Comparison of ENCODE assay signal across 37 mouse cellular contexts in the genomic region with DNA sequence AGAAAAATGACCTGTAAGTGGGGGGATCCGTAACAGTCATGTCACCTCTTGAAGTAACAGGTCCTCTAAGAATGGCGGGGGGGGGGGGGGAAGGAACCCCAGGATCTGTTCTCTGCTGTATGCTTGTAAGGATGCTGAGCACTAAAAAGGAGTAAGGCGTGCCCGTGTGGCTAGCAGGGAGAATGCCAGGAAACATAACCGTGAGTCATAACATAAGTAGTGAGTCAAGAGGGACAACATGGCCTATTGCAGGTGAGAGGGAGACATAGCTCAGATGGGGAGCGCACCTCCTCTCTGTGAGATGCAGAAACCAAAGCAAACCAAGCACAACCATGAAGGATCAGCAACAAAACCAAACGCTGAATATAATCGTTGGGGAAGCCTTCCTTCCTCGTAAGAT. TPM values are rescaled to one million over a fixed set of nuclear protein-coding genes. Genes with fewer than 3 reads are reported as not detected.
"Had no signal": no experiment of that assay in that cellular context is flagged by ENCODE, and none has a peak within 500 bp of the region (broad histone marks: within the 10 kb centered on the region; RNA-seq: fewer than 3 reads in every experiment).

No protein-coding gene starts in this region.

- DNase-seq: left cerebral cortex, postnatal 4 days; liver; liver, embryonic 13.5 days; liver, postnatal 0 days; lung, adult 18-20 months; lung, adult 2 months; lung, embryonic 14.5 days; lung, postnatal 10 days; lung, postnatal 14 days; lung, postnatal 36 days; lung, postnatal 4 days; midbrain, embryonic 14.5 days had no signal

- H3K36me3 ChIP-seq: limb, embryonic 10.5 days; limb, embryonic 12.5 days; limb, embryonic 13.5 days; limb, embryonic 15.5 days; liver, embryonic 12.5 days; liver, embryonic 13.5 days; liver, embryonic 15.5 days; lung, embryonic 15.5 days; midbrain, embryonic 10.5 days; midbrain, embryonic 12.5 days; midbrain, embryonic 13.5 days; midbrain, embryonic 15.5 days; neural tube, embryonic 12.5 days had no signal

- H3K27me3 ChIP-seq: limb, embryonic 12.5 days; limb, embryonic 13.5 days; limb, embryonic 15.5 days; liver, embryonic 12.5 days; liver, embryonic 13.5 days; liver, embryonic 15.5 days; lung, embryonic 15.5 days; megakaryocyte, embryonic 14.5 days; midbrain, embryonic 12.5 days; midbrain, embryonic 13.5 days; midbrain, embryonic 15.5 days; neural tube, embryonic 12.5 days had no signal

- H3K27ac ChIP-seq: limb, embryonic 10.5 days; limb, embryonic 12.5 days; limb, embryonic 13.5 days; limb, embryonic 15.5 days; liver, embryonic 12.5 days; liver, embryonic 13.5 days; liver, embryonic 14.5 days; liver, embryonic 15.5 days; lung, embryonic 15.5 days; macrophage; midbrain, embryonic 10.5 days; midbrain, embryonic 12.5 days; midbrain, embryonic 13.5 days; midbrain, embryonic 15.5 days; neural tube, embryonic 12.5 days had no signal

- ATAC-seq: liver, embryonic 12.5 days; liver, postnatal 0 days; lung, postnatal 0 days; midbrain, embryonic 13.5 days; midbrain, embryonic 15.5 days; midbrain, embryonic 16.5 days had no signal

- H3K9ac ChIP-seq: limb, embryonic 12.5 days; limb, embryonic 13.5 days; limb, embryonic 15.5 days; liver, embryonic 12.5 days; liver, embryonic 13.5 days; liver, embryonic 14.5 days; liver, embryonic 15.5 days; liver, postnatal 0 days; lung, embryonic 14.5 days; lung, embryonic 15.5 days; midbrain, embryonic 12.5 days; midbrain, embryonic 13.5 days; midbrain, embryonic 15.5 days; neural tube, embryonic 12.5 days had no signal

- H3K4me3 ChIP-seq: limb, embryonic 10.5 days; limb, embryonic 12.5 days; limb, embryonic 13.5 days; limb, embryonic 15.5 days; liver, embryonic 12.5 days; liver, embryonic 13.5 days; liver, embryonic 15.5 days; lung, embryonic 15.5 days; megakaryocyte, embryonic 14.5 days; midbrain, embryonic 10.5 days; midbrain, embryonic 12.5 days; midbrain, embryonic 13.5 days; midbrain, embryonic 15.5 days; myocyte; neural tube, embryonic 12.5 days had no signal

- H3K9me3 ChIP-seq: limb, embryonic 10.5 days; limb, embryonic 12.5 days; limb, embryonic 13.5 days; limb, embryonic 15.5 days; liver, embryonic 12.5 days; liver, embryonic 13.5 days; liver, embryonic 15.5 days; lung, embryonic 15.5 days; megakaryocyte, embryonic 14.5 days; midbrain, embryonic 10.5 days; midbrain, embryonic 12.5 days; midbrain, embryonic 13.5 days; midbrain, embryonic 15.5 days; neural tube, embryonic 12.5 days had no signal

- H3K4me2 ChIP-seq: limb, embryonic 12.5 days; limb, embryonic 13.5 days; limb, embryonic 15.5 days; liver, embryonic 11.5 days; liver, embryonic 12.5 days; liver, embryonic 13.5 days; liver, embryonic 15.5 days; lung, embryonic 14.5 days; lung, embryonic 15.5 days; midbrain, embryonic 11.5 days; midbrain, embryonic 12.5 days; midbrain, embryonic 13.5 days; midbrain, embryonic 15.5 days; neural tube, embryonic 12.5 days had no signal

- H3K4me1 ChIP-seq: limb, embryonic 10.5 days; liver, embryonic 12.5 days; liver, embryonic 13.5 days; liver, embryonic 15.5 days; lung, embryonic 15.5 days; megakaryocyte, embryonic 14.5 days; midbrain, embryonic 10.5 days; midbrain, embryonic 12.5 days; midbrain, embryonic 13.5 days; midbrain, embryonic 15.5 days; neural tube, embryonic 12.5 days had no signal

RNA-seq across cellular contexts. Expression of a gene that starts 55.8 kb away (rescaled TPM):
- total RNA-seq: megakaryocyte progenitor cell, adult 5-6 weeks; megakaryocyte, adult 5-6 weeks; megakaryocyte-erythroid progenitor cell, adult 5-6 weeks; monocyte, adult 5-6 weeks had no signal
- polyA plus RNA-seq: liver, embryonic 11.5 days; liver, embryonic 12.5 days; liver, embryonic 13.5 days; liver, embryonic 15.5 days; liver, embryonic 16.5 days; liver, postnatal 0 days; macrophage; midbrain, embryonic 10.5 days; myocyte had no signal
